Mouse (Mus musculus) liver, embryonic 14.5 days (tissue): ENCODE data around the gene 1700122O11Rik.
A peak's percentile ranks its signal among the peaks of the same experiment; 100 is the strongest.

Experiments
- CTCF ChIP-seq: IDR thresholded peaks from 2 replicates; pipeline ENCODE4 v1.5.1; 2016; ENCODE audit warnings: antibody characterized with exemption, low read depth, control low read depth
- EP300 ChIP-seq: IDR thresholded peaks from 2 replicates; pipeline ENCODE4 v1.6.1; 2016; ENCODE audit warnings: antibody characterized with exemption, low read depth

GRCm38 (mm10) chr17:48031521-48032430 is 6.3 kb downstream of the 1700122O11Rik start:
- TF ChIP-seq CTCF: peak; percentile 60
- no peak for TF ChIP-seq EP300
